Mouse (Mus musculus) G1E (cell line): ENCODE results near the gene Bnip1. TPM values are rescaled to one million over a fixed set of nuclear protein-coding genes. Genes with fewer than 3 reads are reported as not detected.

Experiments
- ATAC-seq: 2 replicates; pipeline ENCODE4 v1.8.0; 2016; ENCODE audit warnings: mild to moderate bottlenecking; ENCODE audit not compliant: insufficient number of reproducible peaks, poor library complexity, low FRiP score, severe bottlenecking; ENCODE audit errors: extremely low read depth
- DNase-seq: peaks from one replicate; pipeline ENCODE4 v3.0.0; 2012; ENCODE audit warnings: low spot score
- H3K27me3 ChIP-seq: 2 replicates; pipeline ENCODE4 v1.6.1; 2012; ENCODE audit warnings: mild to moderate bottlenecking, low read length, inconsistent platforms; ENCODE audit not compliant: insufficient read depth
- H3K36me3 ChIP-seq: replicated peaks from 2 replicates; pipeline ENCODE3; 2012; ENCODE audit warnings: mild to moderate bottlenecking, inconsistent platforms
- H3K4me1 ChIP-seq: 2 replicates; pipeline ENCODE4 v1.6.1; 2012; ENCODE audit warnings: low read depth, low read length, inconsistent platforms, mixed read lengths; ENCODE audit not compliant: insufficient read depth
- H3K4me3 ChIP-seq: 2 replicates; pipeline ENCODE4 v1.5.1; 2012; ENCODE audit warnings: low read depth, mild to moderate bottlenecking, inconsistent platforms, low read length, moderate library complexity, mixed read lengths
- H3K9me3 ChIP-seq: replicated peaks from 2 replicates; pipeline ENCODE4 v1.6.1; 2012; ENCODE audit warnings: inconsistent platforms
- CTCF ChIP-seq: IDR thresholded peaks from 2 replicates; pipeline ENCODE4 v1.5.1; 2012; ENCODE audit warnings: low read depth, low read length, inconsistent platforms, mixed read lengths
- GATA1 ChIP-seq: IDR thresholded peaks from 2 replicates; pipeline ENCODE4 v1.6.1; 2012; ENCODE audit warnings: borderline replicate concordance, low read length, inconsistent platforms, mixed read lengths
- GATA2 ChIP-seq: IDR thresholded peaks from 2 replicates; pipeline ENCODE4 v1.6.1; 2012; ENCODE audit warnings: low read depth, low read length, inconsistent platforms, borderline replicate concordance
- POLR2AphosphoS5 ChIP-seq: IDR thresholded peaks from 2 replicates; pipeline ENCODE4 v1.6.1; 2012; ENCODE audit warnings: low read depth, low read length, inconsistent platforms; ENCODE audit not compliant: insufficient replicate concordance
- TAL1 ChIP-seq: conservative IDR thresholded peaks from 2 replicates; pipeline ENCODE4 v1.6.1; 2012; ENCODE audit warnings: low read depth, low read length, inconsistent platforms, mixed read lengths
- polyA plus RNA-seq: library from polyadenylated mRNA; stranded (reverse); fragments of >175 nt; gene quantifications from 2 replicates; pipeline ENCODE4 v1.2.3, GENCODE M21; 2012
- total RNA-seq, 2 experiments: library from RNA; stranded (forward) in 1 of 2; stranded (reverse) in 1 of 2; fragments of 200-1000 nt in 1 of 2; fragments of >200 nt in 1 of 2; fragmentation: Nextera tagmentation in 1 of 2; gene quantifications; 2 replicates each; pipeline ENCODE4 v1.2.3; 2014 to 2017

The Bnip1 gene
- total and polyA plus RNA-seq, 3 experiments = 32.1 to 55.9 (median 42.2) TPM

DNA sequence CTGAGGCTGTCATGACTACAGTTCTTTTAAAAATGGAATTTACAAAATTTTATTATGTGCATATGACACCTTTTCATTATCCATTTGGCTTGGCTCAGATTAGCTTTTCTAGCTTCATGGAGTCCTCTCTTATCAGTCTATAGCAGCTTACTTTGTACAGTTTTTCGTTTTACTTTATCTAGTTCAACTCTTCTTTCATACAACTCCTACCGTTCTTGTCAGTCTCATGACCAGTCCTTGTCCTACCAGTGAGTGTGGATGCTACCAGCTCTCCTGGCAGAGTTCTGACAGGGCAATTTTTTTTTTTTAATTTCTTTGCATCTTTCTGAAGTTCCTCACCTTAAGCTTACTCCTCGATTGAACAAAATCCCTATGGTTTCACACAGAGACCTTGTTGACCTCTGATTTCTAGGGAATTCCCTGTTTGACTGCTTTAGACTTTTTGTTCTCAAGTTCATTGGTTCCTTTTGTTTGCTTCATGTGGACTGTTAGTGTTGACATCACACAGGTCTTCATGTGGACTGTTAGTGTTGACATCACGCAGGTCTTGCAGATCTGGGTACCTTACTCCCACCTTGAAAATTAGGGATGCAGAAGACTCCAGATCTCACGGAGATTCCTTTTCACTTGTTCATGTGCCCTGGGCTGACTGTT, 13.6 kb upstream of the Bnip1 start:
- DNase-seq (no peak), ATAC-seq (peak; percentile 78)
- TF ChIP-seq TAL1 (peak; percentile 44; the same call in 1 of the 2 replicates), GATA1 (no peak)
- H3K4me1 ChIP-seq = peaks cover 23% of the 10 kb centered on the region
- no peaks in the 10 kb centered on the region for H3K27me3 ChIP-seq
- no peak overlapping the region for H3K4me3 ChIP-seq
- H3K9me3 ChIP-seq = no peaks in the 10 kb centered on the region
- H3K36me3 ChIP-seq = peaks cover 38% of the 10 kb centered on the region

DNA sequence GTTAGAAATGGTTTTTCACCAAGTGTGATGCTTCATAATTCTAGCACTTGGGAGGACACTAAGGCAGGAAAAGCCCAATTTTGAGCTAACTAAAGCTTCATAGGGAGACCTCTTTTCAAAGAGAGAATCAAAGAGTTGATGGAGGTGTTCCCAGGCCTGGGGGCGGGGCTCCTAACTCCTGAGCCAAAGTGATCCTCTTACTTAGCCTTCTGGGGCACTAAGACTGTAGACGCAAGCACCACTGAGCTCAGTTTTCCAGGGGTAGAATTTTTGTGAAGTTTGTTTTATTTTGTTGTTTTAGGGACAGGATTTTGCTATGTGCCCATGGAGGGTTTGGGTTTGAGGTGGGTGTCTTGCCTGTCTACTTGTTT, 13.1 kb upstream of the Bnip1 start:
- no peak overlapping the region for H3K4me3 ChIP-seq
- peaks cover 23% of the 10 kb centered on the region for H3K4me1 ChIP-seq
- no peaks in the 10 kb centered on the region for H3K27me3 ChIP-seq
- no peaks in the 10 kb centered on the region for H3K9me3 ChIP-seq
- TF ChIP-seq TAL1 (no peak), POLR2AphosphoS5 (no peak), GATA1 (no peak), GATA2 (no peak), CTCF (no peak)
- DNase-seq = no peak
- peaks cover 34% of the 10 kb centered on the region for H3K36me3 ChIP-seq
- no peak for ATAC-seq

DNA sequence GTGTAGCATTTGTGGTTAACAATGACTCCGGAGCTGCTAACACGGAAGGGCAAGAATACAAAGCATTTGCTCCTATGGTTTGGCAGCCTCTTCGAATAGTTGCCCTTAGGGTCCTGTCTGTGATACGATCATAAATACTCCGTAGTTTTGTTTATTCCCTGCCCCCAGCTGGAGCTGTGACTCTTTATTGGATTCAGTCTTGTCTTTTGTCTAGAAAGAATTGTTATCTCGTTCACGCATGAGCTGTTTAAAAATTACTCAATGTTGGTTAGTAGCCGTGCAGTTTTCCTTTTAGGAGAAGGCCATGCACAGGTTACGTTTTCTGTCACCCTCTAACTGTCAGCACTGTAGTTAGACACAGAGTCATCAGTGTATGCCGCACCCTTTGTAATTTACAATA, 4.7 kb upstream of the Bnip1 start:
- H3K36me3 ChIP-seq = peaks cover 14% of the 10 kb centered on the region
- peak overlapping the region; percentile 38; the same call in 1 of the 2 replicates for H3K4me3 ChIP-seq
- peaks cover 57% of the 10 kb centered on the region for H3K4me1 ChIP-seq
- H3K9me3 ChIP-seq = no peaks in the 10 kb centered on the region
- peak; percentile 38 for DNase-seq
- peak; percentile 71 for ATAC-seq
- no peaks in the 10 kb centered on the region for H3K27me3 ChIP-seq
- TF ChIP-seq TAL1 = peak; percentile 34; the same call in 1 of the 2 replicates
- no peak for TF ChIP-seq POLR2AphosphoS5

DNA sequence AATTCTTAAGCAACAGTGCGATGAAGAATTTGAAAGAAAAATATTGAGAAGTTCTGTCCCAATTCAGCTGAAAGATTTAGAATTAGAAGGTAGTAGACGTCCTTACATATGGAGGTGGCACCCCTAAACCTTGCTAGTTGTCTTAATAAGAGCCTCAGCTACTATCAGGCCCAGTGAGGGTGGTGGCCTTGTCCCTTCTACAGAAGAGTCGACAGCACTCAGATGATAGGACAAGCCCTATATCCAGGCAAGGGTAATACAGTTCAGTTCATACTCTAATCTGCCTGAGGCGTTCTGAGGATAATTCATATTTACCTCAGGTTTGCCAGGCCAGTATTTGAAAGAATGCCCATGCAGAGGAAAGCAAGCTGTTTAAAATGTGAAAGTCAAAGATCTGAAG, 2.9 kb upstream of the Bnip1 start:
- no peak overlapping the region for H3K4me3 ChIP-seq
- peaks cover 70% of the 10 kb centered on the region for H3K4me1 ChIP-seq
- DNase-seq = no peak
- ATAC-seq = no peak
- no peaks in the 10 kb centered on the region for H3K27me3 ChIP-seq
- H3K9me3 ChIP-seq = no peaks in the 10 kb centered on the region
- TF ChIP-seq CTCF (no peak), POLR2AphosphoS5 (no peak), GATA1 (no peak), GATA2 (no peak), TAL1 (no peak)
- peaks cover 14% of the 10 kb centered on the region for H3K36me3 ChIP-seq

DNA sequence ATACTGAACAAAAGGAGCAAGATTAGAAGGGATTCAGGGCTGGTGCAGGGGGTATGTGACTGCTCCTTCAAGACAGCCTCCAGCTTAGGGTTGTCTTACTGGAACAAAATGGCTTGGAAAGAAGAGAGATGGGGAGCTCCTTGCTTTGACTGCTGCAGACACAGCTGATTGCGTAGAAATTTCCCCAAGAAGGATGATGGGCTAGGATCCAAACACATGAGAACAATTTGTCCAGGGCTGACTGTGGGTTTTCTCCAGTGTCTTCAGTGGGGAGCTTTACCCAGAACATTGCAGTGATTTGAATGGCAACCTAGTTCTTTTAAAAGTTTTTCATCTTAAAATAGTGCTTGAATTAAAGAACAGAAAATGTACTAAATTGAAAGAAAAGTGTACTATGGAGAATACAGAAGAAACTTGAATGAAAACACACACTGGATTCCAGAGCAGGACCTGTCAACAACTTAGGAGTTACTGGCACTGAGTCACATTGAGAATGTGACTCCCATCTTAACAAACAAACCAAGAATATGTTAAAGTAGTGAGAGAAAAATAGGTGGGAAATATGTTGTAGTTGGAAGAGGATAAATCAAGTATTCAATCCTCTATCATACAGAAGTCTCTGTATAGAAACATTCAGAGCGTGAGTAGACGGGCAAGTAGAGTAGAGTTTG, 2.3 kb upstream of the Bnip1 start:
- DNase-seq (no peak), ATAC-seq (no peak)
- no peaks in the 10 kb centered on the region for H3K9me3 ChIP-seq
- H3K36me3 ChIP-seq = peaks cover 20% of the 10 kb centered on the region
- no peaks in the 10 kb centered on the region for H3K27me3 ChIP-seq
- H3K4me1 ChIP-seq = peaks cover 73% of the 10 kb centered on the region
- TF ChIP-seq GATA2 = no peak
- TF ChIP-seq GATA1 = no peak
- TF ChIP-seq CTCF = no peak
- no peak for TF ChIP-seq POLR2AphosphoS5
- TF ChIP-seq TAL1 = no peak
- no peak overlapping the region for H3K4me3 ChIP-seq

DNA sequence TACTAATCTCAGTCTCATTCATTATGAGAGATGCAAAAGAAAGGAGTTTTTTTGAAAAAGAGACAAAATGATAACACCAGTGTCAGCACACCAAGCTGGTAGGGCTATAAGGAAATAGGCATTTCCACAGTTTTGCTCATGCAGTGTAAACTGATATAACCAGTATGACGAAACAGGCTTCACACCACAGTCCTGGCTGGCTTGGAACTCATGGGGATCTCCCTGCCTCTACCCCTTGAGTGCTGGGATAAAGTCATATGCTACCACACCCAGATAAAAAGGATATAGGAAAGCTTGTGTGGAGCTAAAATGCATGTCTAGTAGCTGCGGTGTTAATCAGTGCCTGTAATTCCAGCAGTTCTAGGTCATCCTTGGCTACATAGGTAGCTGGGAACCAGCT, 1.4 kb upstream of the Bnip1 start:
- H3K36me3 ChIP-seq = peaks cover 26% of the 10 kb centered on the region
- ATAC-seq (no peak), DNase-seq (no peak)
- peaks cover 73% of the 10 kb centered on the region for H3K4me1 ChIP-seq
- H3K4me3 ChIP-seq = no peak overlapping the region
- TF ChIP-seq POLR2AphosphoS5 (no peak), TAL1 (no peak), GATA2 (no peak), CTCF (no peak), GATA1 (no peak)
- H3K9me3 ChIP-seq = no peaks in the 10 kb centered on the region
- no peaks in the 10 kb centered on the region for H3K27me3 ChIP-seq
